Mouse (Mus musculus) testis, postnatal 14 days (tissue): Measurements from ENCODE around the gene Lrrc63.

Experiments
- DNase-seq: peaks from one replicate; pipeline ENCODE4 v3.0.0; 2021; ENCODE audit warnings: low spot score

Gene Lrrc63

GRCm38 (mm10) chr14:75136119-75136966 lies 5.7 kb upstream of the Lrrc63 start:
- no peak for DNase-seq

- DNase-seq, result no peak
Measured at GRCm38 (mm10) chr14:75131324-75131935, 749 bp upstream of the Lrrc63 start.

DNA sequence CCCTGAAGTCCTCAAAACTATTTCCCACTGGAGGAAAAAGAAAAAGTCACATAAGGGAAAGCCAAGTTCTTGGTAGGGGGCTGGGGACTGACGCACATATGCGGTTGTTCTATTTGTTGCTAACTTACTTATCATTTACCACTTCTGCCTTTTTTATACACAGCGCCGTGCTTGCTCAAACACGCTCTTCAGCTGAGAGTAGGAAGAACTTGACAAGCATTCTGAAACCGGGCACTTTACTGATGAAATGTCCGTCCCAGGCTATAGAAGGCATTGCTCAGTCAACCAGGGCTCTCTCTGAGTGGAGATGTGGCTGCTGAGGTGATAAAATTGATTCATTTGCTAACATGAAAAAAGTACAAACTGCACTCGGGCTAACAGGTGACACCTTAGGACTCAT lies 9.0 kb downstream of the Lrrc63 start:
- DNase-seq, result no peak

DNA sequence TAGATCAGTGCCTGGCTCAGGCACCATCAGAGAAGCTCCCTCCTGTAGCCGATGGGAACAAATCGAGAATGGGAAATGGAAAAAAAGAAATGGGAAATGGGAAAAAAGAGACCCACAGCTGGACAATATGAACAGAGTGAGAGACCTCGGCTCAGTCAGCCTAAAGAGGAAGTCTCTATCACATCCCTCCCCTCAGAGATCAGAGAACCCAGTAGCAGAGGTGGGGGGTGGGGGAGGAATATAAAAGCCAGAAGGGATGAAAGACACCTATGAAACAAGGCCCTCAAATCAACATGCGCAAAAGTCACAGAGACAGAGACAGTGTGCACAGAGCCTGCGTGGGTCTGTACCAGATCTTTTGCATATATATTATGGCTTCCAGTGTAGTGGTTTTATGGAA lies 27.7 kb downstream of the Lrrc63 start:
- DNase-seq, result no peak

DNA sequence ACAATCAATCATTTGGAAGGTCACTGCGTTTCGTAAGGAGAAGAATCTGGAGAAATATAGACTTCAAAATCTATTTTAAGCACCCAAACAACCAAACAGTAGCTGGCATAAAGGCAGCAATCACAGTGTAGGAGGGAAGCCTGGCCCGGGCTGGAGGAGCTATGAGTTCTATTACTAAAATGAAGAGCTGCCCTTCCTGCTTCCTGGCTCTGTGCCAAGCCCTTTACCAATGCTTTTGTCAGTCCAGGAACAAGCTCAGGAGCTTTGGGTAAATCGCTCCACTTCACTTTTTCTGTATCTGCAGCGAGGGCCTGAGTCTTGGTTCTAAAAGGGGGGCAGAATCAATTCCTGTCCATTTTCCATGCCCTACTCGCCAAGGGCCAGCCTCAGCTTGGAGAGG lies 52.7 kb downstream of the Lrrc63 start:
- DNase-seq, result no peak

DNA sequence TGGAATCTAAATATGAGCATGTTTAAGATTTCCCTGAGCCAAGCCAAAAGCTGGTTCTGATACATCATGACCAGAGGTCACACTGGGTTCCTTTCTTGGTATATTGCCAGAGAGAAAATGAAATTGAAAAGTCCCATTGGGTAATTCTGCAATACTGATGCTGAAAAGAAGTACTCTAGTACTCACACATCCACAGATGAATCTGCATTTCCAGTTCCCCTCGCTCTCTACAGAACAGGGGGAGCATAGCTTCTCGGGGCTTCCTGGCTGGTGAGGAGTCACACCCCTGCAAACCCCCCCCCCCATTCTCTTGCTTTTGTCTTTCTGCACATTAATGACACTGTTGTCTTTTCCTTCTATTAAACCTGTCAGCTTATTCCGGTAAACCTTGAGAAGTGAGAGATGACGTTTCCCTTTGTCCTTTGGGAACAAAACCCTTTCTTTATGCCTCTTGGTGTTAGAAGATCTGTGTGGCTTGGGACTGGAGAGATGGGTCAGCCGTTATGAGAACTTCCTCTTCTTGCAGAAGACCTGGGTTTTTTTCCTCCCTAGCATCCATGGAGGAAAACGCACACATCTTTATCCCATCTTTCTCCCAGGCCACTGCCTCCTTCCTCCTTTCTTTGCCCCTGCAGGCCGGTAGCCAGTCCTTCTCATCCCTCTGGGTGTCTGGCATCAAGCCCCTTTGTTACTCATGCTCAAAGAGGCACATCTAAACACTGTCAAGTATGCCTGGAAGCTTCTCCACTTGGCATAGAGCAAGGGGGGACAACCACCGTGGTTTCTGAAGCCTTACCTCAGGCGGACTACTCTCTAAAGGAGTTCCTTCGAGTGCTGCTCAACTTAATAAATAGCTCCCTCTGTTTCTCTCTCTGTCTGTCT lies 55.1 kb downstream of the Lrrc63 start:
- no peak for DNase-seq

DNA sequence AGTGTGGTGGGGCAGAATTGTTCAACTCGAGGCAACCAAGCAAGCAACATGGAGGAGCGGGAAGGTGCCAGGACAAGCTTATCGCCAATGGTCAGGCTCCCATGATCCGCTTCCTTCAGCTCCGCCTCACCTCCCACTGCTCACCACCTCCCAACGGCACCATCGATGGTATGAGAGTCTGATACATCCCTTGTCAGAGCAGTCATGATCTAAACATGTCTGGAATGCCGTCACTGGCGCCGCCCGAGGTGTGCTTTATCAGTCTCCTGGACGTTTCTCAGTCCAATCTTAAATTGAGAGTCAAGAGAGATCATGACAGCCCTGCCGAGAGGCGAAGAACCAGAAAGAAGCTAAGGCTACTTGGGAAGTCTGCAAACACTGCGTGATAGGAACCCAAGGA lies 59.6 kb downstream of the Lrrc63 start:
- DNase-seq, result no peak

GRCm38 (mm10) chr14:75069356-75069979 lies 61.2 kb downstream of the Lrrc63 start:
- no peak for DNase-seq

- no peak for DNase-seq
Measured at GRCm38 (mm10) chr14:75068430-75069112, 62.1 kb downstream of the Lrrc63 start.

- DNase-seq, result no peak
Measured at GRCm38 (mm10) chr14:75065211-75065610, 65.5 kb downstream of the Lrrc63 start.

- peak; percentile 27 for DNase-seq
Measured at GRCm38 (mm10) chr14:75064520-75064919, 66.2 kb downstream of the Lrrc63 start.

- DNase-seq, result no peak
Measured at GRCm38 (mm10) chr14:75063936-75064335, 66.7 kb downstream of the Lrrc63 start.

DNA sequence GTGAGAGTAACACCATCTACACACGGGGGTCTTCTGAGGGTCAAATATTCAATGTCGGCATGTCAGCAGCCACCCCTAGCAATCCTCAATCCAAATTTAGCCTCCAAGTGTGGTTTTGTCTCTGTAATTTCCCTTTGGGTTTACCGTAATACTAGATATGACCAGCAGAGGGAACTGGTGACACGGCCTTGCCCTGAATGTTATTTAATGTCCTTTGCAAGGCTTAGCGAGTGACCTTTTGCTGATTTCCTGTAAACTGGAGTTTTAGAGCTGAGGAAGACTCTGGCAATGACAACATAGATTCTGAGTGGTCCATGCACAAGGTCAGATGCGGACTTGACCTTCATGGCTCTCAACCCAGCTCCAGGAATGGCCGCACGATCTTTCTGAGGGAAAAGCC lies 70.1 kb downstream of the Lrrc63 start:
- DNase-seq, result no peak

DNA sequence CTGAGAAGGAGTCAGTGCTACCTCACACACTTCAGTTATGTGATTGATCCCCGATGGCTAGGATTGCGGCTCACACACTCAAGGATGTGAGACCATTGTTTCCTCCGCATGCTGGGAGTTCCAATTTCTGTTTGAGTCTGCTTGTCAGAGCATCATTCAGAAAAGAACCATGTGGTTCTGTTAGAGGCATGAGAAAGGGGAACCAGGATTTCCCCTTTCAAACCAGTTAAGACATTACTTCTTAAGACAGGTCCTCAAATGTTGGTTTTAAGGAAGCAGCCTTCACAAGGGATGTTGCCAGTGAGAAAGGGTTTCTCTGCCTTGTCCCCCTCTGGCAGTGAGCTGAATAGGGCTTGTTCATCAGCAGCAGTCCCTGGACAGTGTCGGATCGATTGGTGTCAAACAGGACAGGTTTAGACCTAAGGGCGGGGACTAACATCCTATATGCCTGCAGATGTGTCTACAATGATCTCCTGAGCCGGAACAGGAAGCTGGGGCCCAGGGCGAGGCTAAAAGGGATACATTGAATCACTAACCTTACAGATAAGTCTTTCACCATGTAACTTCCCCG lies 73.7 kb downstream of the Lrrc63 start:
- peak; percentile 26 for DNase-seq

DNA sequence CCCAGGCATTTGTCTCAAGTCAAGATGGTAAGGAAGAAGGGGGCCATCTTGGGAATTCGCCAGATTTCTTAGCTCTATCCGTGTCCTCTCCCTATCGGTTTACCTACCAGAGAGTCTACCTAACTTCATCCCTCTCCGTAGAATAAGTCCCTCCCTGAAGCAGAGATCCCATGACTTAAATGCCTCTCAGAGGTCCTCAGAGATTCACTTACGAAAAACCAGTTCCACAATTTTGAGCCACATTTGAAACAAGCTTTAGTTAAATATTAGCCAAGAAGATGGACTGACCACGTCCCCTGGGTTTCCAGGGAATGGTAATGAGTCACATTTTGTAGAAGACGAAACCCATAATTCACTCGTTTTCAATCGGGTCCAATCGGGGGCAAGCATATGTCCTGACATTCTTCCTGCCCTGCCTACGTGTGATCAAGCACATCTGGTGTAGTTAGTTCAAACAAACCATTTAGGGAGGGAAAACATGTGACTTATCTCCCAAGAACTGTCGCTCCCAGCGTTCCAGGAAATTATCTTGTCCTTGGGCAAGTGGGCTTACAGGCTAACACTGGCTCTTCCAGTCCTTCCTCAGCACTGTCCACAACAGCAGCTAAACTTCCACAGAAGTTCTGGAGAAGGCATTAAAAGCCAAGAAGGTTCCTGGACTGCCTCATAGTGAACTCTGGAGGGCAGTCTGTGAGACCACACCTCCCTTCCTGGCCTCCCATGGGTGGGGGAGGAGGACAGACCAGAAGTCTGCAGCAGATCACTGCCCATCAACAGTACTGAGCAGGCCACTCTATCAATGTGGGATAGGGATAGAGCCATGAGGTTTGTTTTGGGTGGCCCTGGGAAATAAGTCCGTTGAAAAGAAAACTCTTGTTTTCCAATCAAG lies 76.0 kb downstream of the Lrrc63 start:
- no peak for DNase-seq

DNA sequence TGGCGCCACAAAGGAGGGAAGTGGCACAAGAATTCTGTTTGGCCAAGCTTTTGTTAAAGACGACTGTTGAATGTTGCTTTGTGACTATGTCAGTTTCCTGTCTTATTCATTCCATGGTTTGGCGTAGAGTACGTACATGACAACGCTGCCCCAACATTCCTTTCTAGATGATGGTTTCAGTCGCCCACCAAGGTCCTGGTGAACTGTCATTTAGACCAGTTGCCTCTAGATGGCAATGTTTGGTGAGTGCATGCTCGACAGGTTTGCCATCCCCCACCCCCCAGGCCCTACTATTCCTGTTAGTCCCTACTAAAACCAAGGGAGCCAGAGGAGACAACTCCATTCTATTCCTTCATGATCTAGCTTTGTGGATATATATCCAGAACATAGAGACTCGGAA lies 78.2 kb downstream of the Lrrc63 start:
- DNase-seq, result no peak

DNA sequence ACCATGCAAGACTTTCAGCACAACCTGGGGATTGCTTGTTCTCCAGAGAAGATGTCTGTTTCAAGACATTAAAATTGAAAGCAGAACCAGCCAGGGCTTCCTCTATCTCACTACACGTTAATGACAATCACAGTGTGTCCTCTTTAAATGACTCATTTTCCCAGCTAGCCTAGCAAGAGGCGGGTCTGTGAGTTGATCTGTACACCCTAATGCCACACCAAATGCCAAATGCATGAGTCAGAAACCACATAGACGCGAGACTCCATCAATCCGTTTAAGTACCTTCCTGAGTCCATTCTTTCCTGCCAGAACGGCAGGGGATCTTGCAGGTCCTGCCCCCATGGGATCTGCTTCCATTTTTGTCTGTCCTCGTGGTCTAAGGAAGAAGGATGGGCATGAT lies 85.5 kb downstream of the Lrrc63 start:
- no peak for DNase-seq

DNA sequence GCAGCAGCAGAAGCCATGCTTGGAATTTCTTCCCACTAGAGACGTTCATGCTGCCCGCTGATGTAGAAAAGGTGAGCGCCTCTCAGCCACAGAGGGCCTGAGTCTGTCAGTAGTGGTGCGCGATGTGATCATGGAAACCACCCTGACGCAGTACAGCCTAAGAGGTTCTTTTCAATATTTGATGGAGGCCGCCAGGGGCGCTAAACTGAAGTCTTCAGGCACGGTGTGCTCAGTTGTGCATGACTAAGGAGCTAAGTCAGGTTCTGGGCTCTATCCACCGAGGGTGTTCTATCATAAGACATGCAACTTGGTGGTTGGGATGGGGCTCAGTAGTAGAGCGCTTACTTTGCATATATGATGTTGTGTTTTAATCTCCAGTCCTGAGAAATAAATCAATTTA lies 95.2 kb downstream of the Lrrc63 start:
- DNase-seq, result no peak
